Mouse (Mus musculus) gastrocnemius, adult 18-20 months (tissue): ENCODE results near the gene Scube3. TPM values are rescaled to one million over a fixed set of nuclear protein-coding genes. Genes with fewer than 3 reads are reported as not detected.
"Not testable (repeated sequence)": the region's sequence is repeated elsewhere in the genome, so short reads cannot be mapped to it uniquely, and the experiment has no call there.

ENCODE experiments used
- DNase-seq: peaks from one replicate; pipeline ENCODE4 v3.0.0; 2021; ENCODE audit warnings: low spot score
- total RNA-seq, 2 experiments: library from RNA; stranded (reverse); gene quantifications; 2 replicates each; pipeline ENCODE4 v1.2.3; 2021

The Scube3 gene
- total RNA-seq, 2 experiments from 2014 or later: 0.16 to 0.26 TPM

DNA sequence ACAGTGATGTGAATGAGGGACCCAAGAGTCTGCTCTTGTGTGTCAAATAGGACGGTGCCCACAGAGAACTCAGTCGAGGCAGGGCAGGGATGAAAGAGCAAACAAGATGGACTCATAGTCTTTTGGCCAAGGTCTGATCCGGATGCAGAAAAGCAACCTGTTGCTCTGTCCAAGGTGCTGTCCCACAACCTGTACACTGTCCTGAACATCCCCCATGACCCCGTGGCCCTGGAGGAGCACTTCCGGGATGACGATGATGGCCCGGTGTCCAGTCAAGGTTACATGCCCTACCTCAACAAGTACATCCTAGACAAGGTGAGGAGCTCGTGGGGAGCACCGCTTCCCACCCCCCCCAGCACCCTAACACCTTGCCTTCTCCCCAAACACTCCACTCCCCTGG, 74.8 kb downstream of the Scube3 start:
- DNase-seq: no peak

DNA sequence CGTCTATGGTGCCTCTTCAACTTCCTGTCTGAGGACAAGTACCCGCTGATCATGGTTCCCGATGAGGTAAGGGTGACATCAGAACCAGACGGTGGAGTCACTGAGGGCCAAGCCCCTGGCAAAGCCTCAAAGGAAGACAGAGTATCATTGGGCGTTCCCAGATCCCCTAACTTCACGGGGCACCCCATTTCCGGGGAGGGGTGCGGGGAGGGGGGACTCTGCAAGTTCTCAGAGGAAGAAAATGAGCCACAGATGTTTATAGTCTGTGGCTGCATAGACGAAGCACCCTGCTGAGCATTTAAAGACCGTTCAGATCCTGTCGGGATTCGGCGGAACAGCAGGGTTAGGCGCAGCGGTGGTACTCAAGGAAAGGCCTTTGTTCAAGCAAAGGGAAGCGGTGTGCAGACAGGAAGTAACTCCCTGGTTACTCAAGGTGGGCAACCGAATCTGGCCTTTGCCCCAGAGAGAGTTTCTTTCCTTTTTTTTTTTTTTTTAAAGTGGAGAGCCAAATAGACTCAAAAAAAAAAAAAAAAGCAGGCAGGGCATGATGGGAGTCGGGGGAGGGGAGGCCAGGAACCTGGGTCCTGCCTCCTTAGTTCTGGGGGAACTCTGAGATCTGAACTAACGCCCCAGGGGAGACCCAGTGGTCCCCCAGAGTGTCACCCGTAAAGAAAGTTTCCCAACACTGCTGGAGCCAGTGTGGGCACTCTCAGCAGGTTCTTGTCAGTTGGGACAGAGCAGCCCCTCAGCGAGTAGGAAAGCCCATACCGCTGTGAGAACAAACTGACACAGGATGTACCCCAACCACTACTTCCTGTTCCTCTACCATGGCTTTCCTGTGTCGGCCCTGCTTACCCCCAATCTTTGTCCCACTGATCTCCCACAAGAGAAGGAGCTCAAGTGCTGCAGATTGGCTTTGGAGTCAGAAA, 76.0 kb downstream of the Scube3 start:
- DNase-seq: no peak

DNA sequence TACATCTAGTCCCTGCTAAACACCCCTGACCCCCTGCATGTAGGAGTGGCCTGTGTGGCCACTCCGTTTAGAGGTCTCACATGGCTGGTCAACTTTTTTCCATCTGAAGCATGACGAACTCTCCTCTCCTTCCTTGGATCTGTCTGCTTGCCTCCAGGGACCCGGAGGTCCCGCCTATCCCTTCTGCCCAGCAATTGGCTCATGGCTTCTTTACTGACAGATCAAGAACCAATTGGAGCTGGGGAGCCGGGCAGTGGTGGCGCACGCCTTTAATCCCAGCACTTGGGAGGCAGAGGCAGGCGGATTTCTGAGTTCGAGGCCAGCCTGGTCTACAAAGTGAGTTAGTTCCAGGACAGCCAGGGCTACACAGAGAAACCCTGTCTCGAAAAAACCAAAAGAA, 80.5 kb downstream of the Scube3 start:
- not testable (repeated sequence) for DNase-seq

DNA sequence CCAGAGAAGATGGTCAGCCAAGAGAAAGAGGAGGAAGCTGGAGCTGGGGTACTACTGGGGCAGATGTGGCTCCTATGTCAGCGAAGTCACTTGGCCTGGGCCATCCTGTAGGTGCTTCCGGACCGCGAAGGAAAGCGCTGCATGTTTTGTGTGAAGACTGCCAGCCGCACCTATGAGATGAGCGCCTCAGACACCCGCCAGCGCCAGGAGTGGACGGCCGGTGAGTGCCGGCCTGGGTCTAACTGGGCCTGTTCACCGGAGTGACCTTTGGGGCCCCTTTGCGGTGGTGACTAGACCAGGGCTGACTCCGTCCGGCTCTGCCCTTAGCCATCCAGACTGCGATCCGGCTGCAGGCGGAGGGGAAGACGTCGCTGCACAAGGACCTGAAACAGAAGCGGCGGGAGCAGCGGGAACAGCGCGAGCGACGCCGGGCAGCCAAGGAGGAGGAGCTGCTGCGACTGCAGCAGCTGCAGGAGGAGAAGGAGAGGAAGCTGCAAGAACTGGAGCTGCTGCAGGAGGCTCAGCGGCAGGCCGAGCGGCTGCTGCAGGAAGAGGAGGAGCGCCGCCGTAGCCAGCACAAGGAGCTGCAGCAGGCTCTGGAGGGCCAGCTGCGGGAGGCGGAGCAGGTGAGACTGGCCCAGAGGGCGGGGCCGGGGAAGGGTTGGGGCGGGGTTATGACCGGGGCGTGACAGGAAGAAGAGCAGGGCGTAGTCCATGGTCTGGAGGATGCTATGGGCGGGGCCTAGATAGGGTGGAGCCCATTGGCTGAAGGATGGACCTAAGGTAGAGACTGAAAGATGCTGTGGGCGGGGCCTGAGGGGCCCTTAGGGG, 81.8 kb downstream of the Scube3 start:
- DNase-seq: peak; percentile 95

Other genes starting within 250 kb of the Scube3 start
- 10 to 100 TPM; 10.2 to 11.0 TPM for gene Anks1, start 232.8 kb upstream of the Scube3 start, total RNA-seq
- 10 to 100 TPM; 16.8 to 17.4 TPM for gene Taf11, start 232.3 kb upstream of the Scube3 start, total RNA-seq
- not detected for gene Tcp11, start 61.5 kb upstream of the Scube3 start, total RNA-seq
- gene Zfp523, start 35.0 kb downstream of the Scube3 start, total RNA-seq: 10 to 100 TPM; 15.8 to 16.7 TPM
- 1 to 10 TPM; 1.1 to 1.9 TPM for gene Def6, start 65.6 kb downstream of the Scube3 start, total RNA-seq
- gene Ppard, start 90.6 kb downstream of the Scube3 start, total RNA-seq: 10 to 100 TPM; 26.3 to 27.2 TPM
- gene Fance, start 171.4 kb downstream of the Scube3 start, total RNA-seq: 10 to 100 TPM; 10.3 to 11.2 TPM
- 100 to 1,000 TPM; 418 to 419 TPM for gene Rpl10a, start 186.3 kb downstream of the Scube3 start, total RNA-seq
- 1 to 10 TPM; 5.3 to 6.9 TPM for gene Tead3, start 208.7 kb downstream of the Scube3 start, total RNA-seq
- gene Tulp1, start 223.1 kb downstream of the Scube3 start, total RNA-seq: not detected